Mouse (Mus musculus): Measurements from ENCODE around the gene Zfp300. TPM values are rescaled to one million over a fixed set of nuclear protein-coding genes. Genes with fewer than 3 reads are reported as not detected.
A peak's percentile ranks its signal among the peaks of the same experiment; 100 is the strongest.

Zfp300 gene
- 0.24 and 0.52 TPM in 2 replicates for polyA plus RNA-seq (2015; fragmentation: Nextera tagmentation; extraction: Ambion mirVana)

GRCm38 (mm10) chrX:21088983-21089866 is at the start of gene Zfp300:
Zfp300 (minus strand) TSS chrX:21089527.
- peak within 1 kb of the TSS; percentile 41 for H3K4me3 ChIP-seq (ENCODE audit: low read depth, low read length)
- H3K4me2 ChIP-seq (replicated peaks; ENCODE audit: low read depth), result peak within 1 kb of the TSS; percentile 65
- whole genome bisulfite sequencing, result 23% methylated on average over 27 of the region's 27 CpGs
- H3K27me3 ChIP-seq (replicated peaks; ENCODE audit: control insufficient read depth, insufficient read depth, low read length), result no peaks in the 10 kb centered on the region
- H3K4me1 ChIP-seq (replicated peaks; ENCODE audit: control insufficient read depth, insufficient read depth, low read length), result no peaks in the 10 kb centered on the region
- no peak for ATAC-seq
- TF ChIP-seq CTCF (IDR thresholded peaks at IDR 0.05; ENCODE audit: low read depth), result no peak
- no peaks in the 10 kb centered on the region for H3K9me3 ChIP-seq (ENCODE audit: control insufficient read depth)
- no peaks in the 10 kb centered on the region for H3K36me3 ChIP-seq (ENCODE audit: control insufficient read depth, insufficient read depth)
- peak within 1 kb of the TSS; percentile 46; the same call in 1 of the 2 replicates for H3K27ac ChIP-seq (ENCODE audit: low read depth, low read length)
- 0 out of 2 replicates have a peak within 1 kb of the TSS, but pooled peaks have one; percentile 22 for H3K9ac ChIP-seq (ENCODE audit: low read depth, low read length)

GRCm38 (mm10) chrX:21115520-21115919 is 26.2 kb upstream of the Zfp300 start, which contains the start of gene Ssxa1:
Ssxa1 (plus strand) TSS chrX:21115820.
- Histone ChIP-seq H3K36me3 (ENCODE audit: control insufficient read depth, insufficient read depth) (no peaks in the 10 kb centered on the region), H3K27me3 (replicated peaks; ENCODE audit: control insufficient read depth, insufficient read depth, low read length) (no peaks in the 10 kb centered on the region), H3K9ac (ENCODE audit: low read depth, low read length) (no peak within 1 kb of the TSS), H3K4me2 (replicated peaks; ENCODE audit: low read depth) (no peak within 1 kb of the TSS), H3K4me3 (ENCODE audit: low read depth, low read length) (no peak within 1 kb of the TSS), H3K9me3 (ENCODE audit: control insufficient read depth) (no peaks in the 10 kb centered on the region), H3K4me1 (replicated peaks; ENCODE audit: control insufficient read depth, insufficient read depth, low read length) (no peaks in the 10 kb centered on the region), H3K27ac (ENCODE audit: low read depth, low read length) (no peak within 1 kb of the TSS)
- WGBS, result 77% methylated on average over 4 of the region's 4 CpGs
- no peak for ATAC-seq
- TF ChIP-seq CTCF (IDR thresholded peaks at IDR 0.05; ENCODE audit: low read depth), result no peak

- H3K9ac ChIP-seq (ENCODE audit: low read depth, low read length), result no peak overlapping the region
- 58% methylated on average over 7 of the region's 7 CpGs for WGBS
- ATAC-seq, result no peak
- H3K36me3 ChIP-seq (ENCODE audit: control insufficient read depth, insufficient read depth), result no peaks in the 10 kb centered on the region
- peak overlapping the region; percentile 65 for H3K4me2 ChIP-seq (replicated peaks; ENCODE audit: low read depth)
- peak overlapping the region; percentile 46; the same call in 1 of the 2 replicates for H3K27ac ChIP-seq (ENCODE audit: low read depth, low read length)
- no peaks in the 10 kb centered on the region for H3K27me3 ChIP-seq (replicated peaks; ENCODE audit: control insufficient read depth, insufficient read depth, low read length)
- no peaks in the 10 kb centered on the region for H3K4me1 ChIP-seq (replicated peaks; ENCODE audit: control insufficient read depth, insufficient read depth, low read length)
- no peak overlapping the region for H3K4me3 ChIP-seq (ENCODE audit: low read depth, low read length)
- no peak for TF ChIP-seq CTCF (IDR thresholded peaks at IDR 0.05; ENCODE audit: low read depth)
- no peaks in the 10 kb centered on the region for H3K9me3 ChIP-seq (ENCODE audit: control insufficient read depth)
These were observed 526 bp upstream of the Zfp300 start for GRCm38 (mm10) chrX:21089867-21090239.

- no peak for ATAC-seq
These were observed 713 bp downstream of the Zfp300 start for GRCm38 (mm10) chrX:21088645-21088982.

GRCm38 (mm10) chrX:21068106-21068505 is 21.2 kb downstream of the Zfp300 start, which contains the start of gene Spaca5:
Spaca5 (plus strand) TSS chrX:21068406.
- Histone ChIP-seq H3K36me3 (ENCODE audit: control insufficient read depth, insufficient read depth) (no peaks in the 10 kb centered on the region), H3K4me2 (replicated peaks; ENCODE audit: low read depth) (no peak within 1 kb of the TSS), H3K4me3 (ENCODE audit: low read depth, low read length) (no peak within 1 kb of the TSS), H3K27me3 (replicated peaks; ENCODE audit: control insufficient read depth, insufficient read depth, low read length) (no peaks in the 10 kb centered on the region), H3K4me1 (replicated peaks; ENCODE audit: control insufficient read depth, insufficient read depth, low read length) (no peaks in the 10 kb centered on the region), H3K27ac (ENCODE audit: low read depth, low read length) (no peak within 1 kb of the TSS), H3K9ac (ENCODE audit: low read depth, low read length) (no peak within 1 kb of the TSS), H3K9me3 (ENCODE audit: control insufficient read depth) (no peaks in the 10 kb centered on the region)
- no peak for TF ChIP-seq CTCF (IDR thresholded peaks at IDR 0.05; ENCODE audit: low read depth)
- ATAC-seq, result no peak

More at GRCm38 (mm10) chrX:21088645-21088982, 713 bp downstream of the Zfp300 start:
- peak overlapping the region; percentile 41 for H3K4me3 ChIP-seq (ENCODE audit: low read depth, low read length)
- TF ChIP-seq CTCF (IDR thresholded peaks at IDR 0.05; ENCODE audit: low read depth), result no peak
- no peaks in the 10 kb centered on the region for H3K27me3 ChIP-seq (replicated peaks; ENCODE audit: control insufficient read depth, insufficient read depth, low read length)
- no peaks in the 10 kb centered on the region for H3K36me3 ChIP-seq (ENCODE audit: control insufficient read depth, insufficient read depth)
- WGBS, result 32% methylated on average over 6 of the region's 6 CpGs
- no peaks in the 10 kb centered on the region for H3K9me3 ChIP-seq (ENCODE audit: control insufficient read depth)
- H3K9ac ChIP-seq (ENCODE audit: low read depth, low read length), result 0 out of 2 replicates have a peak overlapping the region, but pooled peaks have one; percentile 22
- H3K27ac ChIP-seq (ENCODE audit: low read depth, low read length), result no peak overlapping the region
- H3K4me2 ChIP-seq (replicated peaks; ENCODE audit: low read depth), result peak overlapping the region; percentile 65
- H3K4me1 ChIP-seq (replicated peaks; ENCODE audit: control insufficient read depth, insufficient read depth, low read length), result no peaks in the 10 kb centered on the region

GRCm38 (mm10) chrX:21062544-21062890 is 26.8 kb downstream of the Zfp300 start:
- H3K36me3 ChIP-seq (ENCODE audit: control insufficient read depth, insufficient read depth), result no peaks in the 10 kb centered on the region
- H3K4me2 ChIP-seq (replicated peaks; ENCODE audit: low read depth), result peak overlapping the region; percentile 60
- ATAC-seq, result no peak
- no peaks in the 10 kb centered on the region for H3K27me3 ChIP-seq (replicated peaks; ENCODE audit: control insufficient read depth, insufficient read depth, low read length)
- H3K4me1 ChIP-seq (replicated peaks; ENCODE audit: control insufficient read depth, insufficient read depth, low read length), result no peaks in the 10 kb centered on the region
- H3K9me3 ChIP-seq (ENCODE audit: control insufficient read depth), result no peaks in the 10 kb centered on the region
- no peak overlapping the region for H3K27ac ChIP-seq (ENCODE audit: low read depth, low read length)
- no peak overlapping the region for H3K9ac ChIP-seq (ENCODE audit: low read depth, low read length)
- TF ChIP-seq CTCF (IDR thresholded peaks at IDR 0.05; ENCODE audit: low read depth), result no peak
- 74% methylated on average over 3 of the region's 3 CpGs for WGBS
- H3K4me3 ChIP-seq (ENCODE audit: low read depth, low read length), result peak overlapping the region; percentile 51; the same call in 1 of the 2 replicates
